Mouse (Mus musculus): Measurements from ENCODE around the gene Opcml. TPM values are rescaled to one million over a fixed set of nuclear protein-coding genes. Genes with fewer than 3 reads are reported as not detected.

Gene Opcml
- polyA plus RNA-seq, 1 experiment, result 0.04 TPM

- Histone ChIP-seq H3K4me3 (ENCODE audit: low read depth, low read length) (no peak overlapping the region), H3K4me1 (ENCODE audit: control insufficient read depth, insufficient read depth, insufficient read length, low read length) (no peaks in the 10 kb centered on the region), H3K27me3 (ENCODE audit: control insufficient read depth, insufficient read depth, low read length) (no peaks in the 10 kb centered on the region), H3K27ac (ENCODE audit: insufficient read depth, low read depth, low read length) (no peak overlapping the region), H3K36me3 (ENCODE audit: control insufficient read depth, insufficient read depth, low read length) (no peaks in the 10 kb centered on the region)
- TF ChIP-seq CTCF (IDR thresholded peaks at IDR 0.05; ENCODE audit: extremely low read depth, insufficient read length, insufficient replicate concordance, low read depth, low read length), result no peak
- TF ChIP-seq POLR2A (IDR thresholded peaks at IDR 0.05; ENCODE audit: low read depth, low read length), result no peak
- WGBS, result 55% methylated on average over 3 of the region's 3 CpGs
Measured at GRCm38 (mm10) chr9:28592208-28592607, 801.6 kb downstream of the Opcml start.

- Histone ChIP-seq H3K27ac (ENCODE audit: insufficient read depth, low read depth, low read length) (no peak overlapping the region), H3K27me3 (ENCODE audit: control insufficient read depth, insufficient read depth, low read length) (no peaks in the 10 kb centered on the region), H3K4me1 (ENCODE audit: control insufficient read depth, insufficient read depth, insufficient read length, low read length) (no peaks in the 10 kb centered on the region), H3K36me3 (ENCODE audit: control insufficient read depth, insufficient read depth, low read length) (no peaks in the 10 kb centered on the region), H3K4me3 (ENCODE audit: low read depth, low read length) (no peak overlapping the region)
- TF ChIP-seq POLR2A (IDR thresholded peaks at IDR 0.05; ENCODE audit: low read depth, low read length) (no peak), CTCF (IDR thresholded peaks at IDR 0.05; ENCODE audit: extremely low read depth, insufficient read length, insufficient replicate concordance, low read depth, low read length) (no peak)
- 87% methylated on average over 3 of the region's 3 CpGs for WGBS
Measured at GRCm38 (mm10) chr9:28595062-28595461, 804.5 kb downstream of the Opcml start.

- H3K4me1 ChIP-seq (ENCODE audit: control insufficient read depth, insufficient read depth, insufficient read length, low read length), result no peaks in the 10 kb centered on the region
- no peaks in the 10 kb centered on the region for H3K27me3 ChIP-seq (ENCODE audit: control insufficient read depth, insufficient read depth, low read length)
- H3K4me3 ChIP-seq (ENCODE audit: low read depth, low read length), result no peak overlapping the region
- 51% methylated on average over 1 of the region's 1 CpGs for WGBS
- no peaks in the 10 kb centered on the region for H3K36me3 ChIP-seq (ENCODE audit: control insufficient read depth, insufficient read depth, low read length)
- TF ChIP-seq CTCF (IDR thresholded peaks at IDR 0.05; ENCODE audit: extremely low read depth, insufficient read length, insufficient replicate concordance, low read depth, low read length) (no peak), POLR2A (IDR thresholded peaks at IDR 0.05; ENCODE audit: low read depth, low read length) (no peak)
- H3K27ac ChIP-seq (ENCODE audit: insufficient read depth, low read depth, low read length), result no peak overlapping the region
Measured at GRCm38 (mm10) chr9:28605561-28605960, 815.0 kb downstream of the Opcml start.

DNA sequence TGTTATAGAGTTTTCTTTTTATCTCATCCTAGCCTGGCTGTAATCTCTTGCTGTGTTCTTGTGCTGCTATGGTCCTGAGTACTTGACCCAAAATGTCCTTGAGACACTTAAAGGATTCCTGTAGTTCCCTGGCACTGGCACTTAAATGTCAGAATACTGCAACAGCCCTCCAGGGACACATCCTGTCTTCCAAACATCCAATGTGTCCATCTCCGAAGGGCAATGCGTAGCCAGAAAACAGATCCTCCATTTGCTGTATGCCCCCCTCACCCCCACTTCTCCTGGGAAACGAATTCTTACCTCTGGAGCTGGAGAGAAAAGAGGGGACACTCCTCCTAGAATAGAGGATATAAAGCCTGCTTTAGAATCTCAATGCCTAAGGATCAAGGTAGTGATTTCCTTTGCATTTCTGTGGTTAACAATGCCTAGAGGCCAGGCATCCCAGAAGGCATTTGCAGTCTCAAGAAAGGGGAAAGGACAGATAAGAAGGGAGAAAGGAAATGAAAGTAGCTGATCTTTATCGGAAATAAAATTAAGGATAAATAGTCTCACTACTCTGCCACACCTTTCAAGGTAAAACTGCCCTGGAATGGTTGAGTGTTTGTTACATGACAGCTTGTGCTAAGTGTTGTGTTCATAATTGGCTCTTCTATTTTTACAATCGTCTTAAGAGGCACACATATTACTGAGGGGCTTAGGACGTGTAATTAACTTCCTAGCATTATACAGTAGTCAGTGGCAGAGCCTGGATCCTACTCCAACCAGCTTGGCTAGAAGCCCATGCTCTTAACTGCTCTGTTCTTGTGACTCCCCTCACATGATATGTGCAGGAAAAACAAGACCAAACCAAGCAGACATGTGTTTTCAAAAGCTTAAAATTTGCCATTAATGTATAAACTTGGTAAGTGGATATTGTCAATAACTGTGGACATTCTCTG, 823.4 kb downstream of the Opcml start:
- no peak for TF ChIP-seq CTCF (IDR thresholded peaks at IDR 0.05; ENCODE audit: extremely low read depth, insufficient read length, insufficient replicate concordance, low read depth, low read length)
- TF ChIP-seq POLR2A (IDR thresholded peaks at IDR 0.05; ENCODE audit: low read depth, low read length), result no peak
- Histone ChIP-seq H3K27ac (ENCODE audit: insufficient read depth, low read depth, low read length) (no peak overlapping the region), H3K4me1 (ENCODE audit: control insufficient read depth, insufficient read depth, insufficient read length, low read length) (no peaks in the 10 kb centered on the region), H3K36me3 (ENCODE audit: control insufficient read depth, insufficient read depth, low read length) (no peaks in the 10 kb centered on the region), H3K27me3 (ENCODE audit: control insufficient read depth, insufficient read depth, low read length) (no peaks in the 10 kb centered on the region), H3K4me3 (ENCODE audit: low read depth, low read length) (no peak overlapping the region)
- 51% methylated on average over 6 of the region's 6 CpGs for WGBS

DNA sequence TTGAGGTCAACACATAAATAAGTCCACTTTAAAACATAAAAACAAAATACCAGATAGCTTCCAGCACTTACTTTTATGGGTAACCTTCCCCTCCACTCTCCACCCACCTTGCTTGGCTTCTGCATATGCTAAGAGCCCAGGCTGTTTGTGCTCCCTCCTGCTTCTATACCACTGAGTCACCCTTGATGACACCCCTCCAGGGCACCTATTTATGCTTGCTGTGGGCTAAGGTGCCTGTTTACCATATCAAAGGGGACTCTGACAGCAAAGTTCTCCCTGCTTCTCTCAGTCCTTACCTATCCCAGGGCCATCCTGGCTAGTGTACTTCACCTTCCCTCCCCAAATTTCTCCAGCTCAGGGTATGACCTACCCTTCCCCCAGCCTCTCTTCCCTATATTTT, 824.9 kb downstream of the Opcml start:
- Histone ChIP-seq H3K4me3 (ENCODE audit: low read depth, low read length) (no peak overlapping the region), H3K4me1 (ENCODE audit: control insufficient read depth, insufficient read depth, insufficient read length, low read length) (no peaks in the 10 kb centered on the region), H3K27me3 (ENCODE audit: control insufficient read depth, insufficient read depth, low read length) (no peaks in the 10 kb centered on the region), H3K36me3 (ENCODE audit: control insufficient read depth, insufficient read depth, low read length) (no peaks in the 10 kb centered on the region), H3K27ac (ENCODE audit: insufficient read depth, low read depth, low read length) (no peak overlapping the region)
- TF ChIP-seq POLR2A (IDR thresholded peaks at IDR 0.05; ENCODE audit: low read depth, low read length) (no peak), CTCF (IDR thresholded peaks at IDR 0.05; ENCODE audit: extremely low read depth, insufficient read length, insufficient replicate concordance, low read depth, low read length) (no peak)

- no peaks in the 10 kb centered on the region for H3K4me1 ChIP-seq (ENCODE audit: control insufficient read depth, insufficient read depth, insufficient read length, low read length)
- no peak overlapping the region for H3K27ac ChIP-seq (ENCODE audit: insufficient read depth, low read depth, low read length)
- WGBS, result 64% methylated on average over 1 of the region's 1 CpGs
- H3K36me3 ChIP-seq (ENCODE audit: control insufficient read depth, insufficient read depth, low read length), result no peaks in the 10 kb centered on the region
- no peaks in the 10 kb centered on the region for H3K27me3 ChIP-seq (ENCODE audit: control insufficient read depth, insufficient read depth, low read length)
- TF ChIP-seq POLR2A (IDR thresholded peaks at IDR 0.05; ENCODE audit: low read depth, low read length) (no peak), CTCF (IDR thresholded peaks at IDR 0.05; ENCODE audit: extremely low read depth, insufficient read length, insufficient replicate concordance, low read depth, low read length) (no peak)
- H3K4me3 ChIP-seq (ENCODE audit: low read depth, low read length), result no peak overlapping the region
Measured at GRCm38 (mm10) chr9:28617666-28618065, 827.1 kb downstream of the Opcml start.

DNA sequence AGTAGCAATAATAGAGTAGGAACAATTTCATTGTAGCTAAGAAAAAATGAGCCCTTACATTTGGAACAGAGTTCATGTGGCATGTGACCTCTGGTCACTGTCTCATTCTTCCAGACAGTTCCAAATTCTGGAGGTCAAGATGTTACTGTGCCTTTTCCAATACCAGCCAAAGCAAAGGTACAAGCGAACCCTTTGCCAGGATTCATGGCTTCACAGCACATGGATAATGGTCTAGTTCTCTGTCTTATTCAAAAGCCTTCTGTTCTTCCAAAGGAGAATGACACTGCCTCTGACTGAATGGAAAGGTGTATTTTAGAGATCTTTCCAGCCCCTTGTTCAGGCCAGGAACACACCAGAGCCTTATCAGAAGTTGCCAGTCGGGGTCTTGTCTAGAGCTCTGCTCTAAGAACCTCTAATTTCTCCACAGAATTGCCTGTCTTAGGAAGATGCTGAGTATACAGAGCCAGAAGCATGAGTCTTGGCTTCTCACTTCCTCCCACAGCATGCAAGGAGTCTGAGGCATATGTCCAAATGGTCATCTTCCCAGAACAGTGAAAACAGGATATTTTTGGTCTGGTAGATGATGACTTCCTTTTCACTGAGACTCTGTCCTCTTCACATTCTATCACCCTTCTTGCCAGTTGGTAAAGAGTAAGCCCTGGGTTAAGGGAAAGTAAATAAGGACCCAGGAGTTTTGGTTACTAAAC, 827.8 kb downstream of the Opcml start:
- TF ChIP-seq CTCF (IDR thresholded peaks at IDR 0.05; ENCODE audit: extremely low read depth, insufficient read length, insufficient replicate concordance, low read depth, low read length), result no peak
- 65% methylated on average over 2 of the region's 2 CpGs for WGBS

More for the DNA sequence above, 827.8 kb downstream of the Opcml start:
- H3K27ac ChIP-seq (ENCODE audit: insufficient read depth, low read depth, low read length), result no peak overlapping the region
- no peaks in the 10 kb centered on the region for H3K27me3 ChIP-seq (ENCODE audit: control insufficient read depth, insufficient read depth, low read length)
- no peaks in the 10 kb centered on the region for H3K36me3 ChIP-seq (ENCODE audit: control insufficient read depth, insufficient read depth, low read length)
- H3K4me3 ChIP-seq (ENCODE audit: low read depth, low read length), result no peak overlapping the region
- no peaks in the 10 kb centered on the region for H3K4me1 ChIP-seq (ENCODE audit: control insufficient read depth, insufficient read depth, insufficient read length, low read length)

Data from small intestine, adult 2 months (tissue).